Comparison of ENCODE assay signal across 18 mouse cellular contexts in genomic region chrX:8033009-8033408, GRCm38 (mm10). TPM values are rescaled to one million over a fixed set of nuclear protein-coding genes. Genes with fewer than 3 reads are reported as not detected.
A peak's percentile ranks its signal among the peaks of the same experiment; 100 is the strongest.
DNase-seq lines count a peak whose midpoint lies in the region; ATAC-seq and TF ChIP-seq lines count a peak whose summit lies in the region.
"Had no signal": no experiment of that assay in that cellular context is flagged by ENCODE, and none has a peak within 500 bp of the region (broad histone marks: within the 10 kb centered on the region; RNA-seq: fewer than 3 reads in every experiment).

No protein-coding gene starts in this region.

- H3K36me3 ChIP-seq in lung, embryonic 14.5 days (ENCODE audit: insufficient read depth): no peaks in the 10 kb centered on the region
- H3K36me3 ChIP-seq: embryonic facial prominence, embryonic 15.5 days; limb, embryonic 12.5 days; lung, embryonic 15.5 days; stomach, embryonic 15.5 days had no signal

- no peaks in the 10 kb centered on the region for H3K9me3 ChIP-seq in lung, embryonic 14.5 days (ENCODE audit: low read depth, low read length)
- H3K9me3 ChIP-seq: embryonic facial prominence, embryonic 15.5 days; limb, embryonic 12.5 days; lung, embryonic 15.5 days; stomach, embryonic 15.5 days had no signal

- no peaks in the 10 kb centered on the region for H3K4me1 ChIP-seq in lung, embryonic 14.5 days (ENCODE audit: insufficient read depth)
- H3K4me1 ChIP-seq: embryonic facial prominence, embryonic 15.5 days; limb, embryonic 12.5 days; lung, embryonic 15.5 days; stomach, embryonic 15.5 days had no signal

- WGBS in lung, embryonic 14.5 days: 47% methylated on average over 1 of the region's 1 CpGs

- no peaks in the 10 kb centered on the region for H3K27me3 ChIP-seq in lung, embryonic 14.5 days (ENCODE audit: insufficient read depth, low read length)
- H3K27me3 ChIP-seq: embryonic facial prominence, embryonic 15.5 days; limb, embryonic 12.5 days; lung, embryonic 15.5 days; stomach, embryonic 15.5 days had no signal

- 0 out of 2 replicates have a peak, but pooled peaks have one; percentile 4 for TF ChIP-seq CTCF in lung, embryonic 14.5 days (IDR thresholded peaks at IDR 0.05; ENCODE audit: low read depth)

- no peak overlapping the region for H3K27ac ChIP-seq in lung, embryonic 14.5 days (ENCODE audit: low read depth)
- H3K27ac ChIP-seq: embryonic facial prominence, embryonic 15.5 days; hindbrain, embryonic 14.5 days; limb, embryonic 12.5 days; lung, embryonic 15.5 days; stomach, embryonic 15.5 days had no signal

- no peak overlapping the region for H3K9ac ChIP-seq in lung, embryonic 14.5 days
- H3K9ac ChIP-seq: embryonic facial prominence, embryonic 15.5 days; hindbrain, embryonic 14.5 days; limb, embryonic 12.5 days; lung, embryonic 15.5 days; stomach, embryonic 15.5 days had no signal

- no peak for ATAC-seq in CD4-positive, CD25-positive, alpha-beta regulatory T cell, adult 4 months
- ATAC-seq in lung, embryonic 14.5 days (ENCODE audit: insufficient read depth): no peak

- H3K4me3 ChIP-seq in lung, embryonic 14.5 days (ENCODE audit: low read depth, low read length): no peak overlapping the region
- H3K4me3 ChIP-seq: embryonic facial prominence, embryonic 15.5 days; limb, embryonic 12.5 days; lung, embryonic 15.5 days; stomach, embryonic 15.5 days had no signal

- peak; percentile 37 for DNase-seq in CD4-positive, CD25-positive, alpha-beta regulatory T cell, adult 2 months (ENCODE audit: low read depth, low spot score)
- no peak for DNase-seq in lung, embryonic 14.5 days
- no peak for DNase-seq in lung, postnatal 10 days
- DNase-seq in T-cell, adult 2 months (ENCODE audit: low spot score): peak; percentile 1
- DNase-seq in naive thymus-derived CD4-positive, alpha-beta T cell, adult 2 months (ENCODE audit: low read depth): peak; percentile 23
- no peak for DNase-seq in right cerebral cortex, postnatal 25 days
- no peak for DNase-seq in adrenal gland, adult (ENCODE audit: inconsistent age in 2 of 2, low spot score in 1 of 2)
- DNase-seq: cerebellum, adult 2 months; kidney, adult 9 months; thymus, postnatal 4 days had no signal

- no peak overlapping the region for H3K4me2 ChIP-seq in lung, embryonic 14.5 days
- H3K4me2 ChIP-seq: embryonic facial prominence, embryonic 15.5 days; hindbrain, embryonic 14.5 days; limb, embryonic 12.5 days; lung, embryonic 15.5 days; stomach, embryonic 15.5 days had no signal

RNA-seq across cellular contexts. Expression of gene Glod5, which starts 14.7 kb away (rescaled TPM):
- not detected for polyA plus RNA-seq in CD4-positive, CD25-positive, alpha-beta regulatory T cell, adult 4 months (2017; shearing (Covaris generic))
- not detected in 2 replicates for polyA plus RNA-seq in lung, embryonic 14.5 days (2014; fragmentation: Nextera tagmentation; extraction: Ambion mirVana)
- polyA plus RNA-seq: embryonic facial prominence, embryonic 15.5 days; forebrain, embryonic 11.5 days; limb, embryonic 12.5 days; lung, embryonic 15.5 days had no signal

RNA-seq across cellular contexts. Expression of gene Suv39h1, which starts 41.6 kb away (rescaled TPM):
- polyA plus RNA-seq in CD4-positive, CD25-positive, alpha-beta regulatory T cell, adult 4 months (2017; shearing (Covaris generic)): 10 to 100 TPM; 16.0 to 31.0 TPM
- polyA plus RNA-seq in lung, embryonic 14.5 days (2014; fragmentation: Nextera tagmentation; extraction: Ambion mirVana): 71.6 and 74.3 TPM in 2 replicates

RNA-seq across cellular contexts. Expression of gene Gata1, which starts 55.1 kb away (rescaled TPM):
- polyA plus RNA-seq in CD4-positive, CD25-positive, alpha-beta regulatory T cell, adult 4 months (2017; shearing (Covaris generic)): 10 to 100 TPM; 43.6 to 47.9 TPM
- polyA plus RNA-seq in lung, embryonic 14.5 days (2014; fragmentation: Nextera tagmentation; extraction: Ambion mirVana): 1.1 and 1.6 TPM in 2 replicates
- polyA plus RNA-seq: cerebellum, adult 2 months; hindbrain, embryonic 14.5 days; neural tube, embryonic 14.5 days had no signal

RNA-seq across cellular contexts. Expression of gene Was, which starts 57.3 kb away (rescaled TPM):
- polyA plus RNA-seq in CD4-positive, CD25-positive, alpha-beta regulatory T cell, adult 4 months (2017; shearing (Covaris generic)): 10 to 100 TPM; 13.9 to 22.0 TPM
- polyA plus RNA-seq in lung, embryonic 14.5 days (2014; fragmentation: Nextera tagmentation; extraction: Ambion mirVana): 0.43 and 0.60 TPM in 2 replicates

Comparison
In these comparisons a context has a peak if more than half of its experiments do, and no peak if none do; other contexts are left out.
1. DNase-seq: peak in CD4-positive, CD25-positive, alpha-beta regulatory T cell, adult 2 months (single experiment), T-cell, adult 2 months (single experiment) and naive thymus-derived CD4-positive, alpha-beta T cell, adult 2 months (single experiment); none in lung, embryonic 14.5 days (single experiment), lung, postnatal 10 days (single experiment), right cerebral cortex, postnatal 25 days (single experiment) and adrenal gland, adult (0 of 2).
2. RNA of gene Gata1, which starts 55.1 kb away (polyA plus RNA-seq): 43.6 to 47.9 TPM in CD4-positive, CD25-positive, alpha-beta regulatory T cell, adult 4 months; 1.1 to 1.6 TPM in lung, embryonic 14.5 days; every median in the first group is over 10 times any median in the second.